Mouse (Mus musculus) kidney, postnatal 0 days (tissue): ENCODE measurements around the gene Chrm5. TPM values are rescaled to one million over a fixed set of nuclear protein-coding genes. Genes with fewer than 3 reads are reported as not detected.
A peak's percentile ranks its signal among the peaks of the same experiment; 100 is the strongest.

ENCODE experiments used
- ATAC-seq: fragments of 200-750 bp; cut with Nextera tagmentation; replicated peaks from 2 replicates; pipeline ENCODE4 v1.8.0; 2017; ENCODE audit warnings: low read depth, moderate number of reproducible peaks, moderate TSS enrichment, moderate library complexity; ENCODE audit not compliant: low FRiP score
- DNase-seq: peaks from one replicate; pipeline ENCODE4 v3.0.0-alpha.2; 2016; ENCODE audit warnings: low spot score
- H3K27ac ChIP-seq: fragments of 300-500 bp; sonication (generic); 2 replicates; pipeline ENCODE4 v1.5.1; 2014; ENCODE audit warnings: mild to moderate bottlenecking
- H3K27me3 ChIP-seq: fragments of 300-500 bp; sonication (generic); 2 replicates; pipeline ENCODE4 v1.6.1; 2014; ENCODE audit warnings: low read length, mixed read lengths; ENCODE audit not compliant: insufficient read depth
- H3K36me3 ChIP-seq: fragments of 300-500 bp; sonication (generic); 2 replicates; pipeline ENCODE4 v1.6.1; 2014; ENCODE audit warnings: low read length, mixed read lengths; ENCODE audit not compliant: insufficient read depth
- H3K4me1 ChIP-seq: fragments of 300-500 bp; sonication (generic); replicated peaks from 2 replicates; pipeline ENCODE4 v1.6.1; 2014; ENCODE audit warnings: antibody characterized with exemption, low read length, mixed read lengths; ENCODE audit not compliant: insufficient read depth
- H3K4me2 ChIP-seq: fragments of 300-500 bp; sonication (generic); 2 replicates; pipeline ENCODE4 v1.6.1; 2014; ENCODE audit warnings: mild to moderate bottlenecking, low read length, moderate library complexity, mixed read lengths
- H3K4me3 ChIP-seq: fragments of 300-500 bp; sonication (generic); replicated peaks from 2 replicates; pipeline ENCODE4 v1.5.1; 2014; ENCODE audit warnings: low read depth, low read length
- H3K9ac ChIP-seq: fragments of 300-500 bp; sonication (generic); 2 replicates; pipeline ENCODE4 v1.6.1; 2014; ENCODE audit warnings: low read depth, low read length
- H3K9me3 ChIP-seq: fragments of 300-500 bp; sonication (generic); replicated peaks from 2 replicates; pipeline ENCODE4 v1.6.1; 2016; ENCODE audit warnings: low read length, inconsistent platforms, mixed read lengths
- CTCF ChIP-seq: IDR thresholded peaks from 2 replicates; pipeline ENCODE4 v1.5.1; 2016; ENCODE audit warnings: antibody characterized with exemption, low read depth, mild to moderate bottlenecking, moderate library complexity
- WGBS: fragments of 180-500 bp; shearing (Covaris S2); extraction: QIAGEN DNeasy Blood & Tissue Kit; methylation state at CpG from one replicate; pipeline ENCODE4 v1.1.7; 2014; 5-methylcytosine and 5-hydroxymethylcytosine counted together
- polyA plus RNA-seq: library from polyadenylated mRNA; unstranded; fragments of >200 nt; fragmentation: Nextera tagmentation; extraction: Ambion mirVana; gene quantifications from 2 replicates; pipeline ENCODE4 v1.2.1, GENCODE M21; 2015

The Chrm5 gene
- polyA plus RNA-seq, 1 experiment from 2014 or later = not detected

DNA sequence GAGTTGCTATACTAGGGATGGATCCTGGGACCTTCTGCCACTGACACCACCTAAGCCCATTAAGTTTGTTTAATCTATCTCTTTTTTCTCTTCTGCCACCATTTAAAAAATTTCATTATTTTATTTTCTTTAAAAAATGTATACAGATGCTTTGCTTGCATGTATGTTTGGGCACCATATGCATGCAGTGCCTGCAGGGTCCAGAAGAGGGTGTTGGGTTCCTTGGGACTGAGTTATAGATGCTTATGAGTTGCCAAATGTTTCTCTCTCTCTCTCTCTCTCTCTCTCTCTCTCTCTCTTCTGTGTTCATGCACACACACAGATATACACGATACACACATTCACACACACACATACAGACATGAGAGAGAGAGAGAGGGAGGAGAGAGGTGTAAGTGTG, 32.5 kb upstream of the Chrm5 start:
- ATAC-seq = no peak
- H3K9ac ChIP-seq = no peak overlapping the region
- WGBS = 93% methylated on average over 1 of the region's 1 CpGs
- no peak overlapping the region for H3K4me3 ChIP-seq
- no peak for DNase-seq
- H3K27me3 ChIP-seq = no peaks in the 10 kb centered on the region
- H3K4me1 ChIP-seq = no peaks in the 10 kb centered on the region
- no peak overlapping the region for H3K27ac ChIP-seq
- no peak overlapping the region for H3K4me2 ChIP-seq
- no peaks in the 10 kb centered on the region for H3K9me3 ChIP-seq
- H3K36me3 ChIP-seq = no peaks in the 10 kb centered on the region
- 0 out of 2 replicates have a peak, but pooled peaks have one; percentile 13 for TF ChIP-seq CTCF

DNA sequence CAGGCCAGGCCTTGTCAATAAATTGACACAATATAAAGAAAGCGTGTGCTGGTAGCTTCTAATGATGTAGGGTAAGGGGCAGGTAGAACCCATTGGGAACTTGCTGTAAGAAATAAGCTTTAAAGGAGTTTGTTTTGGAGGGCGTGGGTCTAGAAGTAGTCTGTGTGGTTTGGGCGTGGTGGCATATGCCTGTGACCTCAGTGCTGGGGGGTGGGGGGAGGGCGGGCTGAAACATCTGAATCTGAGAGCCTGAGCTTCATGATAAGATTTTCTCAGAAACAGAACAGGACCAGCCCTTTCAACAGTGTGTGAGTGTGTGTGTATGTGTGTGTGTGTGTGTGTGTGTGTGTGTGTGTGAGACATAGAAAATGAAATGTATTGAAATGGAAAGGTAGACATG, 29.6 kb upstream of the Chrm5 start:
- ATAC-seq = no peak
- Histone ChIP-seq H3K9me3 (no peaks in the 10 kb centered on the region), H3K36me3 (no peaks in the 10 kb centered on the region), H3K27me3 (no peaks in the 10 kb centered on the region), H3K9ac (no peak overlapping the region), H3K27ac (no peak overlapping the region), H3K4me2 (no peak overlapping the region), H3K4me3 (no peak overlapping the region), H3K4me1 (no peaks in the 10 kb centered on the region)
- DNase-seq = no peak
- WGBS = 88% methylated on average over 4 of the region's 4 CpGs
- TF ChIP-seq CTCF = no peak

DNA sequence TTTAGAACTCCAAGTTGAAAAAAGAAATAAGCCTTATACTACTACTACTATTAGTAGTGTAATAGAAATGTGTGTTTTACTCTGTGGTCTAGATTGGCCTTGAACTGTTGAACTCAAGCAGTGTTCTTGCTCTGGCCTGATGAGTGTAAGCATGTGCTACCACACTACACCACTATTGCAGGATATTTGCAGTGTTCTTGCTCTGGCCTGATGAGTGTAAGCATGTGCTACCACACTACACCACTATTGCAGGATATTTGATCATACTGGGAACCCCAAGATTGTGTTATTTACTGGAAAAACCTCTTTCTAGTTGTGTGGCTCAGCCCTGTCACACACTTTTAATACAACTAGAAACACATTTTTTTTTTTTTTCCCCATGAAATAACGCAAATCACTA, 26.9 kb upstream of the Chrm5 start:
- H3K9ac ChIP-seq = no peak overlapping the region
- no peaks in the 10 kb centered on the region for H3K36me3 ChIP-seq
- no peaks in the 10 kb centered on the region for H3K4me1 ChIP-seq
- TF ChIP-seq CTCF = no peak
- no peak for DNase-seq
- 97% methylated on average over 1 of the region's 1 CpGs for WGBS
- no peaks in the 10 kb centered on the region for H3K9me3 ChIP-seq
- ATAC-seq = no peak
- H3K27me3 ChIP-seq = no peaks in the 10 kb centered on the region
- H3K4me2 ChIP-seq = no peak overlapping the region
- no peak overlapping the region for H3K4me3 ChIP-seq
- no peak overlapping the region for H3K27ac ChIP-seq

DNA sequence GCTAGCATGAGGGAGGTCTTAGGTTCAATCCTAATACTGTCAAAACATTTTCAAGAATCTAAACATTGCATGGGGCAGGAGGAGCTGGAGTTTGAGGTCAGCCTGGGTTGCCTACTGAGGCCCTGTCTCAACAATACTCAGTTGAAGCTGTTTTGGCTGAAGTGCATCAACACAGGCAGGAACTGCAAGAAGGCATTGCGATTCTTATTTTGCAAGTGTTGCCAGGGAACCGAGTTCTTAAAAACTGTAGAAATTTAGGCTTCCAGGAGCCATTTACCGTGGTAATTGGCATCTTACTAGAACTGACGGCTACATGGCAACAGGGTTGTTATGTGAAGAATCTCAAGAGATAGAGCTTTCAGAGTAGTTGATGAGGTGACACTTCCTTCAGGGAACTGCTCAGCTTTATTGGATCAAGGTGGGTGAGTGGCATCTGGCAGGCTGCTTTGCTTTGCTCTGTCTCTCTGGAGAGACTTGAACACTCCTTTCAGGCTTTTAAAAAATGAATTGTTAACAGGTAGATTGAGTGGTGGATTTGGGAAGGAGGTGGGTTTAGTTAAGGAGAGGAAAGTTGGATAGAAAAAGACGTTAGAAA, 26.4 kb upstream of the Chrm5 start:
- WGBS = 82% methylated on average over 5 of the region's 5 CpGs
- Histone ChIP-seq H3K36me3 (no peaks in the 10 kb centered on the region), H3K4me2 (no peak overlapping the region), H3K27me3 (no peaks in the 10 kb centered on the region), H3K27ac (no peak overlapping the region), H3K9ac (no peak overlapping the region), H3K9me3 (no peaks in the 10 kb centered on the region), H3K4me3 (no peak overlapping the region), H3K4me1 (no peaks in the 10 kb centered on the region)
- no peak for TF ChIP-seq CTCF
- DNase-seq (no peak), ATAC-seq (no peak)

DNA sequence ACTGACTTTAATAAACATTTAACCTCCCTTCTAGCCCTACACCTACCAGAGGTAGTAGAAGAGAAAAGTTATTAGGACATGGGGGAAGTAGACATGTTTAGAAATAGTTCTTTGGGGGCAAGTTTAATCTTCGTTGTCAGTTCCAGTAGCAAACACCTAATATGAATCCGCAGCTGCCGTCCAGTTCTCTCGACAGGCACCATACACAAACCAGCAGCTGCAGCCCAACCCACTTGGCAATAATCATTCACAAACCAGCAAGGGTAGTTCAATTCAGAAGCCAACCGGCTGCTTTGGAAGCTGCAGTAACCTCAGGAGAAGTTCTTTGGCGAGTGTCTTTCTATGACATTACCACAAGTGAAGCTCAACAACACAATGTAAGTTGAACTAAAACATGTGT, 23.4 kb upstream of the Chrm5 start:
- Histone ChIP-seq H3K4me1 (no peaks in the 10 kb centered on the region), H3K27ac (no peak overlapping the region), H3K36me3 (no peaks in the 10 kb centered on the region), H3K4me2 (no peak overlapping the region), H3K27me3 (no peaks in the 10 kb centered on the region), H3K9me3 (no peaks in the 10 kb centered on the region), H3K4me3 (no peak overlapping the region), H3K9ac (no peak overlapping the region)
- TF ChIP-seq CTCF = no peak
- ATAC-seq (no peak), DNase-seq (no peak)
- WGBS = 87% methylated on average over 6 of the region's 6 CpGs

DNA sequence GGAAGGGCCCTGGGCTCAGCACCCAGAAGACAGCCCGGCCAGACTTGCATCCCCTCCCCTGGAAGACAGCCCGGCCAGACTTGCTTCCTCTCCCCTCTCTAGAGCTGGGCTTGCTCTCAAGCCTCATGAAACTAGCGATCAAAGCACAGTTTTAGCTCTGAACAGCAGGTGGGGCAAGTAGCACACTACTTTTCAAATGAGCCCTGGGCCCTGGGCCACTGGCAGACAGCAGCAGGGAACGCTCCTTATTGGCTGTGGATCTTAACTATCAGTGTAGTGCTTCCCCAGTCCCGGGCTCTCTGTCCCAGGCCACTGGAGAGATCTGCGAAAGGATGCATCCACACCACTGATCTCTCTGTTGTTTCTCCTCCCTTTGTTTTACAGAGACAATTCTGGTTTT, 20.6 kb upstream of the Chrm5 start:
- WGBS = 6% methylated on average over 6 of the region's 6 CpGs
- Histone ChIP-seq H3K9ac (no peak overlapping the region), H3K27ac (no peak overlapping the region), H3K4me1 (no peaks in the 10 kb centered on the region), H3K4me2 (no peak overlapping the region), H3K27me3 (no peaks in the 10 kb centered on the region), H3K9me3 (no peaks in the 10 kb centered on the region), H3K36me3 (no peaks in the 10 kb centered on the region), H3K4me3 (no peak overlapping the region)
- peak; percentile 94 for DNase-seq
- TF ChIP-seq CTCF = peak; percentile 80
- ATAC-seq = peak; percentile 86

DNA sequence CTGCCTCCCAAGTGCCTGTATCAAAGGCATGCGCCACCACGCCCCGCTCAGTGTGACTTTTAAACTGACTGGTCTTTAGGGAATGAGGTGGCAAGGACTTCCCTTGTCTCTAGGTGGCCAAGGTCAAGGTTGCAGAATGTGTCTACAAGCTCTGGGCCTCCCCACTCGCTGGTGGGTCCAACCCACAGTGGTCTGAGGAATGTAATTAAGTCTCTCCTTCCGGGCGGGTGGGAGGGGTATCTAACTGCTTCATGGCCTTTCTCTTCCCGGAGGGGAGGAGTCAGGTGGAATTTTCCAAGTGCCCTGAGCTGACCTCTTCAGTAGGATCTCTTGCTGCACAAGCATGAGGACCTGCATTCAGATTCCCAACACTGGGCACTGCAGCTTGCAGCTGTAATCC, 17.3 kb upstream of the Chrm5 start:
- TF ChIP-seq CTCF = no peak
- ATAC-seq = no peak
- no peaks in the 10 kb centered on the region for H3K9me3 ChIP-seq
- no peaks in the 10 kb centered on the region for H3K4me1 ChIP-seq
- H3K27ac ChIP-seq = no peak overlapping the region
- no peak for DNase-seq
- 48% methylated on average over 7 of the region's 7 CpGs for WGBS
- no peak overlapping the region for H3K4me2 ChIP-seq
- H3K36me3 ChIP-seq = no peaks in the 10 kb centered on the region
- no peaks in the 10 kb centered on the region for H3K27me3 ChIP-seq
- no peak overlapping the region for H3K9ac ChIP-seq
- no peak overlapping the region for H3K4me3 ChIP-seq
